12 mouse cellular contexts compared by ENCODE assay signal in the genomic region with DNA sequence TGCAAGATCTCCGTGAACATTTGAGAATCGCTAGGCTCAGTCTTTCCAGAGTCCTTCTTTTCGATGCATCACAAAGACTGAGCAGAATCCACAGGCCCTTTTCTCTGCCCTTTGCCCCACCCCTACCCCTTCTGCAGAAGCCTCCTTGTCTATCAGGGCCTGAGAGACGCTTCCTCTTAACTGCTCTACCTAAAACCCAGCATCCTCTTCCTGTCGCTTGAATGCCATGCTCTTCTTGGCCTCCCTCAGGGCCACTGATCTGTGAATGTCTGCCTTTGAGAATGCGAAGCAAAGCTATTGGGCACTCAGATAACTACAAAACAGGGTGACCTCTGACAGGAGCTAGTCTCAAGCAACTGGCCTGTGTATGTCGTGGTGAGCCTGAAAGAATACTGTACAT.
A peak's percentile ranks its signal among the peaks of the same experiment; 100 is the strongest.
DNase-seq lines count a peak whose midpoint lies in the region; ATAC-seq and TF ChIP-seq lines count a peak whose summit lies in the region.
"Had no signal": no experiment of that assay in that cellular context is flagged by ENCODE, and none has a peak within 500 bp of the region (broad histone marks: within the 10 kb centered on the region; RNA-seq: fewer than 3 reads in every experiment).

No protein-coding gene starts in this region.

- H3K9ac ChIP-seq in lung, embryonic 14.5 days, result no peak overlapping the region
- no peak overlapping the region for H3K9ac ChIP-seq in lung, postnatal 0 days (replicated peaks; ENCODE audit: low read depth)
- H3K9ac ChIP-seq in hindbrain, embryonic 14.5 days, result no peak overlapping the region
- no peak overlapping the region for H3K9ac ChIP-seq in midbrain, postnatal 0 days (replicated peaks; ENCODE audit: low read length, poor library complexity, severe bottlenecking)
- H3K9ac ChIP-seq: heart, embryonic 15.5 days; liver, embryonic 13.5 days had no signal

- no peaks in the 10 kb centered on the region for H3K36me3 ChIP-seq in lung, embryonic 14.5 days (ENCODE audit: insufficient read depth)
- no peaks in the 10 kb centered on the region for H3K36me3 ChIP-seq in lung, postnatal 0 days (ENCODE audit: insufficient read depth, low read length)
- H3K36me3 ChIP-seq in hindbrain, embryonic 14.5 days (replicated peaks; ENCODE audit: control insufficient read depth, insufficient read depth), result no peaks in the 10 kb centered on the region
- H3K36me3 ChIP-seq in midbrain, postnatal 0 days (ENCODE audit: insufficient read depth, low read length), result no peaks in the 10 kb centered on the region
- H3K36me3 ChIP-seq: heart, embryonic 15.5 days; liver, embryonic 13.5 days had no signal

- DNase-seq in lung, embryonic 14.5 days, result no peak
- no peak for DNase-seq in lung, postnatal 0 days (ENCODE audit: low spot score)
- peak; percentile 83 for DNase-seq in naive thymus-derived CD4-positive, alpha-beta T cell, adult 2 months (ENCODE audit: low read depth)
- peak; percentile 26 to 38 for DNase-seq in thymus, postnatal 10 days (ENCODE audit: low spot score in 2 of 2)
- no peak for DNase-seq in kidney, adult 8-10 months
- no peak for DNase-seq in hindbrain, embryonic 14.5 days (ENCODE audit: low spot score)
- DNase-seq in midbrain, postnatal 0 days (ENCODE audit: low spot score), result no peak
- DNase-seq: adrenal gland, postnatal 25 days; kidney, postnatal 14 days; liver, embryonic 13.5 days had no signal

- no peaks in the 10 kb centered on the region for H3K9me3 ChIP-seq in lung, embryonic 14.5 days (ENCODE audit: low read depth, low read length)
- no peaks in the 10 kb centered on the region for H3K9me3 ChIP-seq in lung, postnatal 0 days (ENCODE audit: low read length)
- H3K9me3 ChIP-seq in hindbrain, embryonic 14.5 days (ENCODE audit: control insufficient read depth, low read length), result no peaks in the 10 kb centered on the region
- no peaks in the 10 kb centered on the region for H3K9me3 ChIP-seq in midbrain, postnatal 0 days (ENCODE audit: low read length)
- H3K9me3 ChIP-seq: heart, embryonic 15.5 days; liver, embryonic 13.5 days had no signal

- peak overlapping the region; percentile 14; the same call in 1 of the 2 replicates for H3K27ac ChIP-seq in lung, embryonic 14.5 days (ENCODE audit: low read depth)
- no peak overlapping the region for H3K27ac ChIP-seq in lung, postnatal 0 days (ENCODE audit: low read length)
- peak overlapping the region; percentile 96 for H3K27ac ChIP-seq in bone marrow macrophage, adult 2 months (ENCODE audit: insufficient read depth, low read depth, low read length)
- no peak overlapping the region for H3K27ac ChIP-seq in hindbrain, embryonic 14.5 days
- H3K27ac ChIP-seq in midbrain, postnatal 0 days (ENCODE audit: low read depth, low read length), result no peak overlapping the region
- H3K27ac ChIP-seq: heart, embryonic 15.5 days had no signal

- peaks cover 18% of the 10 kb centered on the region for H3K4me1 ChIP-seq in lung, embryonic 14.5 days (ENCODE audit: insufficient read depth)
- H3K4me1 ChIP-seq in lung, postnatal 0 days (ENCODE audit: insufficient read depth, low read depth, low read length), result peaks cover 3% of the 10 kb centered on the region; the same call in 1 of the 2 replicates
- H3K4me1 ChIP-seq in bone marrow macrophage, adult 2 months (ENCODE audit: control insufficient read depth, insufficient read depth, low read length), result peaks cover 43% of the 10 kb centered on the region
- H3K4me1 ChIP-seq in hindbrain, embryonic 14.5 days (replicated peaks; ENCODE audit: control insufficient read depth, insufficient read depth, low read length), result no peaks in the 10 kb centered on the region
- H3K4me1 ChIP-seq in midbrain, postnatal 0 days (ENCODE audit: insufficient read depth, low read length), result no peaks in the 10 kb centered on the region; the same call in 1 of the 2 replicates

- H3K4me2 ChIP-seq in lung, embryonic 14.5 days, result no peak overlapping the region
- no peak overlapping the region for H3K4me2 ChIP-seq in lung, postnatal 0 days (replicated peaks; ENCODE audit: low read depth, low read length)
- no peak overlapping the region for H3K4me2 ChIP-seq in hindbrain, embryonic 14.5 days (replicated peaks)
- H3K4me2 ChIP-seq in midbrain, postnatal 0 days (ENCODE audit: low read depth, low read length, poor library complexity, severe bottlenecking), result no peak overlapping the region
- H3K4me2 ChIP-seq: heart, embryonic 15.5 days; liver, embryonic 13.5 days had no signal

- no peak for TF ChIP-seq POLR2A in bone marrow macrophage, adult 2 months (IDR thresholded peaks at IDR 0.05; ENCODE audit: borderline replicate concordance, low read depth, low read length)

- TF ChIP-seq CTCF in lung, embryonic 14.5 days (IDR thresholded peaks at IDR 0.05; ENCODE audit: low read depth), result no peak
- no peak for TF ChIP-seq CTCF in lung, postnatal 0 days (IDR thresholded peaks at IDR 0.05)
- no peak for TF ChIP-seq CTCF in bone marrow macrophage, adult 2 months (IDR thresholded peaks at IDR 0.05; ENCODE audit: low read depth, low read length)
- no peak for TF ChIP-seq CTCF in midbrain, postnatal 0 days (IDR thresholded peaks at IDR 0.05)

- no peak overlapping the region for H3K4me3 ChIP-seq in lung, embryonic 14.5 days (ENCODE audit: low read depth, low read length)
- no peak overlapping the region for H3K4me3 ChIP-seq in lung, postnatal 0 days (ENCODE audit: low read depth, low read length)
- no peak overlapping the region for H3K4me3 ChIP-seq in bone marrow macrophage, adult 2 months (ENCODE audit: insufficient read depth, low read length)
- no peak overlapping the region for H3K4me3 ChIP-seq in hindbrain, embryonic 14.5 days (replicated peaks; ENCODE audit: low read length)
- H3K4me3 ChIP-seq in midbrain, postnatal 0 days (ENCODE audit: low read depth, low read length), result no peak overlapping the region
- H3K4me3 ChIP-seq: heart, embryonic 15.5 days; liver, embryonic 13.5 days had no signal

- no peaks in the 10 kb centered on the region for H3K27me3 ChIP-seq in lung, embryonic 14.5 days (ENCODE audit: insufficient read depth, low read length)
- no peaks in the 10 kb centered on the region for H3K27me3 ChIP-seq in lung, postnatal 0 days (replicated peaks; ENCODE audit: insufficient read depth, low read length)
- no peaks in the 10 kb centered on the region for H3K27me3 ChIP-seq in hindbrain, embryonic 14.5 days (ENCODE audit: control insufficient read depth, insufficient read depth, low read length)
- H3K27me3 ChIP-seq in midbrain, postnatal 0 days (ENCODE audit: insufficient read depth, low read length), result no peaks in the 10 kb centered on the region
- H3K27me3 ChIP-seq: heart, embryonic 15.5 days; liver, embryonic 13.5 days had no signal

- TF ChIP-seq EP300 in lung, postnatal 0 days (IDR thresholded peaks at IDR 0.05), result no peak

- 56% methylated on average over 7 of the region's 7 CpGs for WGBS in lung, embryonic 14.5 days
- WGBS in lung, postnatal 0 days, result 68% methylated on average over 7 of the region's 7 CpGs
- 63% methylated on average over 7 of the region's 7 CpGs for WGBS in hindbrain, embryonic 14.5 days
- 74% methylated on average over 7 of the region's 7 CpGs for WGBS in midbrain, postnatal 0 days

- no peak for ATAC-seq in lung, embryonic 14.5 days (ENCODE audit: insufficient read depth)
- no peak for ATAC-seq in lung, postnatal 0 days
- ATAC-seq in hindbrain, embryonic 14.5 days (ENCODE audit: low FRiP score), result no peak
- ATAC-seq in midbrain, postnatal 0 days (ENCODE audit: low FRiP score), result no peak

Comparison
In these comparisons a context has a peak if more than half of its experiments do, and no peak if none do; other contexts are left out.
1. H3K27ac ChIP-seq: peak in lung, embryonic 14.5 days (single experiment) and bone marrow macrophage, adult 2 months (single experiment); none in lung, postnatal 0 days (single experiment), hindbrain, embryonic 14.5 days (single experiment) and midbrain, postnatal 0 days (single experiment).
2. DNase-seq: peak in naive thymus-derived CD4-positive, alpha-beta T cell, adult 2 months (single experiment) and thymus, postnatal 10 days (2 of 2); none in lung, embryonic 14.5 days (single experiment), lung, postnatal 0 days (single experiment), kidney, adult 8-10 months (0 of 2), hindbrain, embryonic 14.5 days (single experiment) and midbrain, postnatal 0 days (single experiment).